Mouse (Mus musculus) brain, embryonic 14.5 days (tissue): ENCODE measurements around the gene Dnajc1.

ENCODE experiments used
- CTCF ChIP-seq: fragments of 200-500 bp; IDR thresholded peaks from 2 replicates; pipeline ENCODE4 v1.5.1; 2012; ENCODE audit warnings: inconsistent platforms, mild to moderate bottlenecking, moderate library complexity, borderline replicate concordance; ENCODE audit not compliant: insufficient read depth, insufficient read length; ENCODE audit errors: extremely low read depth
- POLR2A ChIP-seq: fragments of 200-500 bp; IDR thresholded peaks from 2 replicates; pipeline ENCODE4 v1.6.1; 2012; ENCODE audit warnings: mild to moderate bottlenecking, inconsistent platforms, borderline replicate concordance; ENCODE audit not compliant: poor library complexity, insufficient read depth, insufficient read length, severe bottlenecking; ENCODE audit errors: extremely low read depth

- no peak for TF ChIP-seq POLR2A
- no peak for TF ChIP-seq CTCF
These were observed 227.1 kb downstream of the Dnajc1 start for GRCm38 (mm10) chr2:18165511-18165910.
